ENCODE assay signal across 8 mouse cellular contexts in the genomic region with DNA sequence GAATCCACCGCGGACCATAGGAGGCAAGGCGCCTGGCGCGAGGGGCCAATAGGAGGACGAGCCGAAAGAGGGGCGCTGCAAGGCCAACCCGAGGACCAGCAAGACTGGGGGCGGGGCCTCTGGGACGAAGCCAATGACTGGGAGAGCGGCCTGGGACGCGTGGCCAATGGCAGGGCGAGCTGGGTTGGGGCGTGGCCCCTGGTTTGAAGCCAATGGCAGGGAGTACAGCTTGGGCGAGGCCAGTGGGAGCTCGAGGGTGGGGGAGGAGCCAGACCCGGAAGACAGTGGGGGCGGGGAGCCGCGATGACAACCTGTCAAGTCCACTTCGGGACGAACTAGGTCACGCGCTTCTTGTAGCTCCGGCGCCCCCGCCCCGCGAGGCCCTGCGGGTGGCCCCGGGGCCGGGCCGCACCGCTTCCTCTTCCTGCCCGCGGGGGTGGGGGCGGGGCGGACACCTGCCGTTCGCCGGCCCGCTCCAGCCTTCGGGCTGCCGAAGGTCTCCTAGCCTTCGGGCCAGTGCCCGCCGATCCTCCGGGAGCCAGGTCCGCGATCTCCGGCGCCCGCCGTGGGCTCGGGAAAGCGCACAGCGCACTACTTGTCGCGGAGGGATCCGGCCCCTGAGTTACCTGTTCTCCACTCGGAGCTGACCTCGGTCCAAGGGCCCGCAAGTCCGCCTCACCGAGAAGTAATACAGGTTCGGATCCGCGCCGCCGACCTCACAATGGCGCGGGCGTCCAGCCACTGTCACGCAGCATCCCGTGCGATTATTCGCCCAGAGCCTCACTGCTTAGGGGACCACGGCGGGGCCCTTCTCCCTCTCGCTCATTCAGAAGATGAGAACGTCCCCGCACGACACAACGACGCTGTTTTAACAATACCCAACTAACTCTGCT. TPM values are rescaled to one million over a fixed set of nuclear protein-coding genes. Genes with fewer than 3 reads are reported as not detected.
DNase-seq lines count a peak whose midpoint lies in the region; ATAC-seq lines count a peak whose summit lies in the region.

No protein-coding gene starts in this region.

- under 1% methylated on average over 75 of the region's 87 CpGs for WGBS in heart, embryonic 14.5 days
- WGBS in liver, embryonic 13.5 days (ENCODE audit: insufficient replicate concordance) = under 1% methylated on average over 82 of the region's 87 CpGs
- under 1% methylated on average over 79 of the region's 87 CpGs for WGBS in stomach, embryonic 16.5 days

- peak overlapping the region; percentile 60 to 76 for H3K4me3 ChIP-seq in heart, embryonic 14.5 days (ENCODE audit: control insufficient read depth in 1 of 2, insufficient read depth in 1 of 2, low read depth in 1 of 2, low read length in 2 of 2)
- peak overlapping the region; percentile 76 for H3K4me3 ChIP-seq in liver, embryonic 13.5 days (replicated peaks)
- peak overlapping the region; percentile 82 for H3K4me3 ChIP-seq in stomach, embryonic 16.5 days (replicated peaks; ENCODE audit: low read length)

- H3K4me1 ChIP-seq in heart, embryonic 14.5 days (ENCODE audit: control insufficient read depth in 2 of 2, insufficient read depth in 2 of 2, low read length in 2 of 2) = peaks cover 12 to 14% of the 10 kb centered on the region in 2 experiments
- peaks cover 55% of the 10 kb centered on the region for H3K4me1 ChIP-seq in liver, embryonic 13.5 days (replicated peaks)
- peaks cover 19% of the 10 kb centered on the region for H3K4me1 ChIP-seq in stomach, embryonic 16.5 days (ENCODE audit: control insufficient read depth, insufficient read depth, low read length)

- H3K9ac ChIP-seq in heart, embryonic 14.5 days (ENCODE audit: low read length) = peak overlapping the region; percentile 86
- H3K9ac ChIP-seq in liver, embryonic 13.5 days = peak overlapping the region; percentile 86
- peak overlapping the region; percentile 88 for H3K9ac ChIP-seq in stomach, embryonic 16.5 days (ENCODE audit: low read length)

- no peaks in the 10 kb centered on the region for H3K9me3 ChIP-seq in heart, embryonic 14.5 days (ENCODE audit: control insufficient read depth, low read length)
- H3K9me3 ChIP-seq in liver, embryonic 13.5 days (replicated peaks) = no peaks in the 10 kb centered on the region
- no peaks in the 10 kb centered on the region for H3K9me3 ChIP-seq in stomach, embryonic 16.5 days (replicated peaks; ENCODE audit: control insufficient read depth, low read length)

- no peaks in the 10 kb centered on the region for H3K36me3 ChIP-seq in heart, embryonic 14.5 days (ENCODE audit: control insufficient read depth, insufficient read depth, low read length)
- H3K36me3 ChIP-seq in liver, embryonic 13.5 days = no peaks in the 10 kb centered on the region
- no peaks in the 10 kb centered on the region for H3K36me3 ChIP-seq in stomach, embryonic 16.5 days (ENCODE audit: control insufficient read depth, insufficient read depth, low read length)

- H3K4me2 ChIP-seq in heart, embryonic 14.5 days (ENCODE audit: low read length) = peak overlapping the region; percentile 71
- peak overlapping the region; percentile 81 for H3K4me2 ChIP-seq in liver, embryonic 13.5 days
- H3K4me2 ChIP-seq in stomach, embryonic 16.5 days (ENCODE audit: low read depth, low read length) = peak overlapping the region; percentile 74

- peak overlapping the region; percentile 97 to 98 for H3K27ac ChIP-seq in heart, embryonic 14.5 days (replicated peaks in 1 of 2; ENCODE audit: control insufficient read depth in 1 of 2, insufficient read depth in 1 of 2, low read depth in 2 of 2, low read length in 2 of 2)
- H3K27ac ChIP-seq in liver, embryonic 13.5 days = peak overlapping the region; percentile 95
- H3K27ac ChIP-seq in stomach, embryonic 16.5 days (ENCODE audit: low read length) = peak overlapping the region; percentile 98

- ATAC-seq in CD4-positive, CD25-positive, alpha-beta regulatory T cell, adult 4 months = peak; percentile 95
- peak; percentile 100 for ATAC-seq in heart, embryonic 14.5 days (ENCODE audit: insufficient number of reproducible peaks, insufficient read depth, low FRiP score, low read depth)
- peak; percentile 97 for ATAC-seq in liver, embryonic 13.5 days (ENCODE audit: low read depth)
- ATAC-seq in stomach, embryonic 16.5 days (ENCODE audit: insufficient read depth, low FRiP score) = peak; percentile 99

- H3K27me3 ChIP-seq in heart, embryonic 14.5 days (ENCODE audit: control insufficient read depth, insufficient read depth, low read length) = no peaks in the 10 kb centered on the region
- H3K27me3 ChIP-seq in liver, embryonic 13.5 days = no peaks in the 10 kb centered on the region
- no peaks in the 10 kb centered on the region for H3K27me3 ChIP-seq in stomach, embryonic 16.5 days (ENCODE audit: control insufficient read depth, insufficient read depth, low read length)

- DNase-seq in c-Kit-negative CD71-positive TER-119-positive erythroid progenitor cells, embryonic 14.5 days (ENCODE audit: low read depth, low spot score) = peak; percentile 99
- peak; percentile 99 for DNase-seq in fibroblast of lung, adult 2 months (ENCODE audit: low read depth)
- peak; percentile 100 for DNase-seq in kidney, postnatal 14 days
- DNase-seq in liver, embryonic 13.5 days = peak; percentile 100
- DNase-seq in neural tube, embryonic 10.5 days (ENCODE audit: extremely low spot score, low spot score) = peak; percentile 100

RNA-seq across cellular contexts. Expression of a gene that starts 13.9 kb away (rescaled TPM):
- polyA plus RNA-seq in CD4-positive, CD25-positive, alpha-beta regulatory T cell, adult 4 months (2017; shearing (Covaris generic)) = not detected
- 0.09 TPM in 1 of 2 replicates, not detected in the other for polyA plus RNA-seq in heart, embryonic 14.5 days (2014; fragmentation: Nextera tagmentation; extraction: Ambion mirVana)
- not detected in 2 replicates for polyA plus RNA-seq in liver, embryonic 13.5 days (2015; fragmentation: Nextera tagmentation; extraction: Ambion mirVana)
- polyA plus RNA-seq in stomach, embryonic 16.5 days (2015; fragmentation: Nextera tagmentation; extraction: Ambion mirVana) = 0.13 TPM in 1 of 2 replicates, not detected in the other

RNA-seq across cellular contexts. Expression of a gene that starts 31.2 kb away (rescaled TPM):
- 10 to 100 TPM; 37.5 to 38.5 TPM for polyA plus RNA-seq in CD4-positive, CD25-positive, alpha-beta regulatory T cell, adult 4 months (2017; shearing (Covaris generic))
- polyA plus RNA-seq in heart, embryonic 14.5 days (2014; fragmentation: Nextera tagmentation; extraction: Ambion mirVana) = 14.0 and 15.4 TPM in 2 replicates
- 5.6 and 6.3 TPM in 2 replicates for polyA plus RNA-seq in liver, embryonic 13.5 days (2015; fragmentation: Nextera tagmentation; extraction: Ambion mirVana)
- 12.1 and 13.6 TPM in 2 replicates for polyA plus RNA-seq in stomach, embryonic 16.5 days (2015; fragmentation: Nextera tagmentation; extraction: Ambion mirVana)

Comparison
In these comparisons a context has a peak if more than half of its experiments do, and no peak if none do; other contexts are left out.
1. Peak in every context shown above with its lines: DNase-seq, ATAC-seq, H3K4me3 ChIP-seq and H3K27ac ChIP-seq.